Mouse (Mus musculus) stomach, postnatal 0 days (tissue): ENCODE measurements around the gene Atad1. TPM values are rescaled to one million over a fixed set of nuclear protein-coding genes. Genes with fewer than 3 reads are reported as not detected.

Experiments used
- ATAC-seq: fragments of 200-750 bp; cut with Nextera tagmentation; 2 replicates; pipeline ENCODE4 v1.8.0; 2017; ENCODE audit not compliant: low FRiP score, low TSS enrichment
- DNase-seq: peaks from one replicate; pipeline ENCODE4 v3.0.0-alpha.2; 2016; ENCODE audit warnings: low spot score
- H3K27ac ChIP-seq: fragments of 300-500 bp; sonication (generic); replicated peaks from 2 replicates; pipeline ENCODE4 v1.5.1; 2014; ENCODE audit warnings: mild to moderate bottlenecking, control low read depth
- H3K27me3 ChIP-seq: fragments of 300-500 bp; sonication (generic); 2 replicates; pipeline ENCODE4 v1.6.1; 2014; ENCODE audit warnings: low read length; ENCODE audit not compliant: control insufficient read depth, insufficient read depth
- H3K36me3 ChIP-seq: fragments of 300-500 bp; sonication (generic); 2 replicates; pipeline ENCODE4 v1.6.1; 2014; ENCODE audit warnings: low read length, mixed read lengths; ENCODE audit not compliant: control insufficient read depth, insufficient read depth
- H3K4me1 ChIP-seq: fragments of 300-500 bp; sonication (generic); replicated peaks from 2 replicates; pipeline ENCODE4 v1.6.1; 2014; ENCODE audit warnings: antibody characterized with exemption; ENCODE audit not compliant: control insufficient read depth, insufficient read depth
- H3K4me2 ChIP-seq: fragments of 300-500 bp; sonication (generic); replicated peaks from 2 replicates; pipeline ENCODE4 v1.6.1; 2014; ENCODE audit warnings: low read depth, mild to moderate bottlenecking, control low read depth, moderate library complexity
- H3K4me3 ChIP-seq: fragments of 300-500 bp; sonication (generic); 2 replicates; pipeline ENCODE4 v1.5.1; 2014; ENCODE audit warnings: low read depth, low read length, control low read depth
- H3K9ac ChIP-seq: fragments of 300-500 bp; sonication (generic); 2 replicates; pipeline ENCODE4 v1.6.1; 2014; ENCODE audit warnings: mild to moderate bottlenecking, low read length, control low read depth, mixed read lengths
- H3K9me3 ChIP-seq: fragments of 300-500 bp; sonication (generic); 2 replicates; pipeline ENCODE4 v1.6.1; 2016; ENCODE audit warnings: low read length; ENCODE audit not compliant: control insufficient read depth
- CTCF ChIP-seq: IDR thresholded peaks from 2 replicates; pipeline ENCODE4 v1.5.1; 2016; ENCODE audit warnings: antibody characterized with exemption, low read depth, mild to moderate bottlenecking, moderate library complexity
- EP300 ChIP-seq: optimal IDR thresholded peaks from 2 replicates; pipeline ENCODE3; 2016; ENCODE audit warnings: antibody characterized with exemption
- WGBS: fragments of 180-500 bp; shearing (Covaris S2); extraction: QIAGEN DNeasy Blood & Tissue Kit; methylation state at CpG from one replicate; pipeline ENCODE4 v1.1.7; 2014; 5-methylcytosine and 5-hydroxymethylcytosine counted together
- polyA plus RNA-seq: library from polyadenylated mRNA; unstranded; fragments of >200 nt; fragmentation: Nextera tagmentation; extraction: Ambion mirVana; gene quantifications from 2 replicates; pipeline ENCODE4 v1.2.1, GENCODE M21; 2015

Gene Atad1
- polyA plus RNA-seq, 1 experiment from 2014 or later: 42.2 TPM

GRCm38 (mm10) chr19:32757831-32758792 lies 18.5 kb upstream of the Atad1 start:
- Histone ChIP-seq H3K27me3 (no peaks in the 10 kb centered on the region), H3K4me3 (peak overlapping the region; percentile 99), H3K36me3 (no peaks in the 10 kb centered on the region), H3K27ac (peak overlapping the region; percentile 99), H3K4me1 (no peaks in the 10 kb centered on the region), H3K9ac (peak overlapping the region; percentile 99), H3K4me2 (peak overlapping the region; percentile 70), H3K9me3 (no peaks in the 10 kb centered on the region)
- TF ChIP-seq CTCF (no peak), EP300 (no peak)
- DNase-seq: peak; percentile 67
- WGBS: under 1% methylated on average over 49 of the region's 69 CpGs
- ATAC-seq: no peak

GRCm38 (mm10) chr19:32756900-32757725 lies 17.5 kb upstream of the Atad1 start, which contains the start of gene Pten:
TSS of gene Pten (plus strand) at chr19:32757497.
- 1% methylated on average over 55 of the region's 77 CpGs for WGBS
- peak; percentile 90 for ATAC-seq

GRCm38 (mm10) chr19:32756636-32756899 lies 17.0 kb upstream of the Atad1 start:
- DNase-seq: no peak
- Histone ChIP-seq H3K9me3 (no peaks in the 10 kb centered on the region), H3K27me3 (no peaks in the 10 kb centered on the region), H3K4me3 (peak overlapping the region; percentile 99), H3K9ac (peak overlapping the region; percentile 80), H3K4me2 (peak overlapping the region; percentile 97), H3K36me3 (no peaks in the 10 kb centered on the region), H3K4me1 (no peaks in the 10 kb centered on the region), H3K27ac (peak overlapping the region; percentile 94)
- TF ChIP-seq EP300 (no peak), CTCF (no peak; the same call in 1 of the 2 replicates)
- peak; percentile 41 for ATAC-seq
- WGBS: under 1% methylated on average over 14 of the region's 14 CpGs

More at GRCm38 (mm10) chr19:32756900-32757725, 17.5 kb upstream of the Atad1 start, which contains the start of gene Pten:
- peak within 1 kb of the TSS; percentile 99 for H3K4me3 ChIP-seq
- H3K9me3 ChIP-seq: no peaks in the 10 kb centered on the region
- no peaks in the 10 kb centered on the region for H3K36me3 ChIP-seq
- peak; percentile 98 for DNase-seq
- TF ChIP-seq CTCF (no peak; the same call in none of the 2 replicates), EP300 (no peak)
- no peaks in the 10 kb centered on the region for H3K4me1 ChIP-seq
- H3K4me2 ChIP-seq: peak within 1 kb of the TSS; percentile 97
- peak within 1 kb of the TSS; percentile 99 for H3K9ac ChIP-seq
- H3K27me3 ChIP-seq: no peaks in the 10 kb centered on the region
- peak within 1 kb of the TSS; percentile 99 for H3K27ac ChIP-seq

GRCm38 (mm10) chr19:32755792-32756635 lies 16.4 kb upstream of the Atad1 start:
- peak overlapping the region; percentile 94 for H3K27ac ChIP-seq
- H3K4me3 ChIP-seq: peak overlapping the region; percentile 99
- WGBS: under 1% methylated on average over 51 of the region's 53 CpGs
- no peaks in the 10 kb centered on the region for H3K4me1 ChIP-seq
- ATAC-seq: peak; percentile 85
- no peaks in the 10 kb centered on the region for H3K36me3 ChIP-seq
- no peaks in the 10 kb centered on the region for H3K27me3 ChIP-seq
- peak; percentile 97 for DNase-seq
- peak overlapping the region; percentile 97 for H3K4me2 ChIP-seq
- peak overlapping the region; percentile 80 for H3K9ac ChIP-seq
- TF ChIP-seq EP300 (peak; percentile 63), CTCF (peak; percentile 61)
- H3K9me3 ChIP-seq: no peaks in the 10 kb centered on the region

- no peaks in the 10 kb centered on the region for H3K9me3 ChIP-seq
- no peak for TF ChIP-seq CTCF
- no peak for TF ChIP-seq EP300
- DNase-seq: no peak
- no peaks in the 10 kb centered on the region for H3K27me3 ChIP-seq
- peak overlapping the region; percentile 94 for H3K27ac ChIP-seq
- H3K4me1 ChIP-seq: no peaks in the 10 kb centered on the region
- H3K4me3 ChIP-seq: peak overlapping the region; percentile 99
- H3K36me3 ChIP-seq: no peaks in the 10 kb centered on the region
- H3K9ac ChIP-seq: peak overlapping the region; percentile 80
- WGBS: 10% methylated on average over 12 of the region's 12 CpGs
- H3K4me2 ChIP-seq: peak overlapping the region; percentile 97
- ATAC-seq: no peak
Measured at GRCm38 (mm10) chr19:32755104-32755791, 15.7 kb upstream of the Atad1 start.
